Mouse (Mus musculus) stomach, postnatal 0 days (tissue): ENCODE measurements around the gene Mrm1.

Experiments
- CTCF ChIP-seq: IDR thresholded peaks from 2 replicates; pipeline ENCODE4 v1.5.1; 2016; ENCODE audit warnings: antibody characterized with exemption, low read depth, mild to moderate bottlenecking, moderate library complexity
- EP300 ChIP-seq: optimal IDR thresholded peaks from 2 replicates; pipeline ENCODE3; 2016; ENCODE audit warnings: antibody characterized with exemption

DNA sequence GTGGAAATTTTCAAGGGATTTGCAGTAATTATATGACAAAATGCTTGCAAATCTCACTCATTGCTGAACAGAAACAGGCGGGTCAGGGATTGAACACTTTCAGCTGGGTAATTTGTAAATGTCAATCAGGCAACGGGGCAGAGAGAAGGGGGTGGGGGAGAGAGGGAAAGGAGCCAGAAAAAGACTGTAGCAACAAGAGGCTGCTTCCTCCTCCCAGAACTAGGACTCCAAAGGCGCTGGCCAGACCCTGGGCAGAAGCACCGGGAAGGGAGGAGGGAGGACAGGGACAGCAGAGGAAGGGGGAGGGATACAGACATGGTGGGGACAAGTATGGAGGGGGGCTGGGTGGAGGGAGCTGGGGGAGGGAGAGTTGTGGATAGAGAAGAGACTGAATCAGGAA, 43.8 kb downstream of the Mrm1 start:
- TF ChIP-seq CTCF (no peak), EP300 (no peak)
